Mouse (Mus musculus): ENCODE measurements at regions not wholly inside any gene's neighbourhood (a gene's known extent, or its start where the extent isn't known, plus 50 kb on each side); places are given as distances from the start of the nearest gene placed in this dataset.

- H3K36me3 ChIP-seq (ENCODE audit: control insufficient read depth, insufficient read depth, low read length): no peaks in the 10 kb centered on the region
- no peaks in the 10 kb centered on the region for H3K27me3 ChIP-seq (ENCODE audit: control insufficient read depth, insufficient read depth, low read length)
- H3K4me3 ChIP-seq (replicated peaks; ENCODE audit: low read length): no peak overlapping the region
- WGBS: 63% methylated on average over 3 of the region's 3 CpGs
- no peaks in the 10 kb centered on the region for H3K4me1 ChIP-seq (ENCODE audit: control insufficient read depth, insufficient read depth, low read length)
- no peaks in the 10 kb centered on the region for H3K9me3 ChIP-seq (ENCODE audit: control insufficient read depth, low read length)
- no peak overlapping the region for H3K4me2 ChIP-seq (replicated peaks; ENCODE audit: low read depth, low read length, severe bottlenecking)
- H3K9ac ChIP-seq (ENCODE audit: low read depth, low read length, severe bottlenecking): no peak overlapping the region
- ATAC-seq (ENCODE audit: low FRiP score, low read depth): no peak
- DNase-seq (ENCODE audit: low spot score): peak; percentile 55
- no peak for TF ChIP-seq POLR2A (IDR thresholded peaks at IDR 0.05; ENCODE audit: borderline replicate concordance, extremely low read depth, insufficient read depth, insufficient read length)
- H3K27ac ChIP-seq (replicated peaks; ENCODE audit: low read depth, low read length): no peak overlapping the region
Observed at GRCm38 (mm10) chr1:78876156-78876555, 59.6 kb downstream of the Kcne4 start.

- ATAC-seq (ENCODE audit: low FRiP score, low read depth) (no peak), DNase-seq (ENCODE audit: low spot score) (no peak)
- no peak overlapping the region for H3K27ac ChIP-seq (replicated peaks; ENCODE audit: low read depth, low read length)
- TF ChIP-seq POLR2A (IDR thresholded peaks at IDR 0.05; ENCODE audit: borderline replicate concordance, extremely low read depth, insufficient read depth, insufficient read length): no peak
- no peaks in the 10 kb centered on the region for H3K36me3 ChIP-seq (ENCODE audit: control insufficient read depth, insufficient read depth, low read length)
- H3K4me2 ChIP-seq (replicated peaks; ENCODE audit: low read depth, low read length, severe bottlenecking): no peak overlapping the region
- no peaks in the 10 kb centered on the region for H3K9me3 ChIP-seq (ENCODE audit: control insufficient read depth, low read length)
- no peaks in the 10 kb centered on the region for H3K4me1 ChIP-seq (ENCODE audit: control insufficient read depth, insufficient read depth, low read length)
- no peak overlapping the region for H3K9ac ChIP-seq (ENCODE audit: low read depth, low read length, severe bottlenecking)
- no peaks in the 10 kb centered on the region for H3K27me3 ChIP-seq (ENCODE audit: control insufficient read depth, insufficient read depth, low read length)
- no peak overlapping the region for H3K4me3 ChIP-seq (replicated peaks; ENCODE audit: low read length)
- WGBS: 81% methylated on average over 2 of the region's 2 CpGs
Observed at GRCm38 (mm10) chr1:78879246-78879645, 62.7 kb downstream of the Kcne4 start.

GRCm38 (mm10) chr1:78882455-78882854 is 65.9 kb downstream of the Kcne4 start:
- no peak for TF ChIP-seq POLR2A (IDR thresholded peaks at IDR 0.05; ENCODE audit: borderline replicate concordance, extremely low read depth, insufficient read depth, insufficient read length)
- no peaks in the 10 kb centered on the region for H3K36me3 ChIP-seq (ENCODE audit: control insufficient read depth, insufficient read depth, low read length)
- ATAC-seq (ENCODE audit: low FRiP score, low read depth) (no peak), DNase-seq (ENCODE audit: low spot score) (no peak)
- H3K9ac ChIP-seq (ENCODE audit: low read depth, low read length, severe bottlenecking): no peak overlapping the region
- H3K27ac ChIP-seq (replicated peaks; ENCODE audit: low read depth, low read length): no peak overlapping the region
- no peak overlapping the region for H3K4me2 ChIP-seq (replicated peaks; ENCODE audit: low read depth, low read length, severe bottlenecking)
- H3K4me3 ChIP-seq (replicated peaks; ENCODE audit: low read length): no peak overlapping the region
- H3K9me3 ChIP-seq (ENCODE audit: control insufficient read depth, low read length): no peaks in the 10 kb centered on the region
- 86% methylated on average over 3 of the region's 3 CpGs for WGBS
- H3K27me3 ChIP-seq (ENCODE audit: control insufficient read depth, insufficient read depth, low read length): no peaks in the 10 kb centered on the region
- H3K4me1 ChIP-seq (ENCODE audit: control insufficient read depth, insufficient read depth, low read length): no peaks in the 10 kb centered on the region

- DNase-seq (ENCODE audit: low spot score): no peak
- Histone ChIP-seq H3K4me1 (ENCODE audit: control insufficient read depth, insufficient read depth, low read length) (no peaks in the 10 kb centered on the region), H3K9me3 (ENCODE audit: control insufficient read depth, low read length) (no peaks in the 10 kb centered on the region), H3K9ac (ENCODE audit: low read depth, low read length, severe bottlenecking) (no peak overlapping the region), H3K27me3 (ENCODE audit: control insufficient read depth, insufficient read depth, low read length) (no peaks in the 10 kb centered on the region), H3K27ac (replicated peaks; ENCODE audit: low read depth, low read length) (no peak overlapping the region), H3K4me2 (replicated peaks; ENCODE audit: low read depth, low read length, severe bottlenecking) (no peak overlapping the region), H3K36me3 (ENCODE audit: control insufficient read depth, insufficient read depth, low read length) (no peaks in the 10 kb centered on the region), H3K4me3 (replicated peaks; ENCODE audit: low read length) (no peak overlapping the region)
- TF ChIP-seq POLR2A (IDR thresholded peaks at IDR 0.05; ENCODE audit: borderline replicate concordance, extremely low read depth, insufficient read depth, insufficient read length): no peak
- ATAC-seq (ENCODE audit: low FRiP score, low read depth): no peak
- 80% methylated on average over 9 of the region's 9 CpGs for WGBS
Observed at GRCm38 (mm10) chr1:78889241-78889640, 72.7 kb downstream of the Kcne4 start.

- no peak for DNase-seq (ENCODE audit: low spot score)
- WGBS: 84% methylated on average over 3 of the region's 3 CpGs
Observed at GRCm38 (mm10) chr1:78891344-78891743, 74.8 kb downstream of the Kcne4 start.

GRCm38 (mm10) chr1:78894301-78894700 is 77.7 kb downstream of the Kcne4 start:
- Histone ChIP-seq H3K27me3 (ENCODE audit: control insufficient read depth, insufficient read depth, low read length) (no peaks in the 10 kb centered on the region), H3K36me3 (ENCODE audit: control insufficient read depth, insufficient read depth, low read length) (no peaks in the 10 kb centered on the region), H3K9me3 (ENCODE audit: control insufficient read depth, low read length) (no peaks in the 10 kb centered on the region), H3K9ac (ENCODE audit: low read depth, low read length, severe bottlenecking) (no peak overlapping the region), H3K4me3 (replicated peaks; ENCODE audit: low read length) (no peak overlapping the region), H3K4me1 (ENCODE audit: control insufficient read depth, insufficient read depth, low read length) (no peaks in the 10 kb centered on the region), H3K4me2 (replicated peaks; ENCODE audit: low read depth, low read length, severe bottlenecking) (no peak overlapping the region), H3K27ac (replicated peaks; ENCODE audit: low read depth, low read length) (no peak overlapping the region)
- DNase-seq (ENCODE audit: low spot score) (no peak), ATAC-seq (ENCODE audit: low FRiP score, low read depth) (no peak)
- no peak for TF ChIP-seq POLR2A (IDR thresholded peaks at IDR 0.05; ENCODE audit: borderline replicate concordance, extremely low read depth, insufficient read depth, insufficient read length)
- WGBS: 81% methylated on average over 4 of the region's 4 CpGs

More at GRCm38 (mm10) chr1:78891344-78891743, 74.8 kb downstream of the Kcne4 start:
- Histone ChIP-seq H3K27me3 (ENCODE audit: control insufficient read depth, insufficient read depth, low read length) (no peaks in the 10 kb centered on the region), H3K4me2 (replicated peaks; ENCODE audit: low read depth, low read length, severe bottlenecking) (no peak overlapping the region), H3K4me1 (ENCODE audit: control insufficient read depth, insufficient read depth, low read length) (no peaks in the 10 kb centered on the region), H3K4me3 (replicated peaks; ENCODE audit: low read length) (no peak overlapping the region), H3K9me3 (ENCODE audit: control insufficient read depth, low read length) (no peaks in the 10 kb centered on the region), H3K36me3 (ENCODE audit: control insufficient read depth, insufficient read depth, low read length) (no peaks in the 10 kb centered on the region), H3K9ac (ENCODE audit: low read depth, low read length, severe bottlenecking) (no peak overlapping the region), H3K27ac (replicated peaks; ENCODE audit: low read depth, low read length) (no peak overlapping the region)
- no peak for ATAC-seq (ENCODE audit: low FRiP score, low read depth)
- TF ChIP-seq POLR2A (IDR thresholded peaks at IDR 0.05; ENCODE audit: borderline replicate concordance, extremely low read depth, insufficient read depth, insufficient read length): no peak

All from limb, embryonic 14.5 days (tissue).